Mouse (Mus musculus) ZHBTc4 (cell line): ENCODE measurements at regions not wholly inside any gene's neighbourhood (a gene's known extent, or its start where the extent isn't known, plus 50 kb on each side); places are given as distances from the start of the nearest gene placed in this dataset.
A peak's percentile ranks its signal among the peaks of the same experiment; 100 is the strongest.

Experiments used
- DNase-seq: peaks from one replicate; pipeline ENCODE4 v3.0.0-alpha.2; 2011; ENCODE audit warnings: low read depth, low spot score

DNA sequence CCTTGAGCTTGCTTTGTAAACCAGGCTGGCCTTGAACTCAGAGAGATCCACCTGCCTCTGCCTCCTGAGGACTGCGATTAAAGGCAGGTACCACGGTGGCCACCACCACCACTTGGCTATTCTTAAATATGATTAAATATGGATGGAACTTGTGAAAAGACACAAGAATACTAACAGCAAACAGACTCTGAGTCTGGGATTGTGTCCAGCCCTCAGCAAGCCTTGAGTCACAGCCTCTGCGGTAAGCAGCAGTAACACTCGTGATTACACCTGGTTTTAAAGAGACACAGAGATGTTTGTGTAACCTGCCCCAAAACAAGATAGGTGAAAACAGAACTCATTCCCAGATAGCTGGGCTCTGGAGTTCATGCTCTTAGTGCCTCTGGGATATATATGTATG lies 263.4 kb downstream of the Mreg start:
- DNase-seq, result no peak

DNA sequence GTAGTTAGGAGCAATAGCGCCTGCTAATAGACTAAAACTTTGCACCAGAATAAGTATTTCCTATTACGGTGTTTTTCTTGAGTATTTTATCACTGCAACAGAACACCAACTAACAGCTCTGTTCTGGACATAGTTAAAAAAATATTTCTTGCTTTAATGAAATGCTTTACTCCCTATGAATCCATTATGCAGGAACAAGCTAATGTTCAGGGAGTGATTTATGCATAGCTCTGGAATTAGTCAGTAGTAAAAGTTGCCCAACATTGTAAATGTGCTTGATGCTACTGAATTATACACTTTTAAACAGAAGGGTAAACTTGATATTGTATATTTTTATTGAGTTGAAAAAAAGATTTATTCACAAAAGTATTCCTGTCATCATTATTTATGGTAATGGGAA lies 264.6 kb downstream of the Mreg start:
- no peak for DNase-seq

DNA sequence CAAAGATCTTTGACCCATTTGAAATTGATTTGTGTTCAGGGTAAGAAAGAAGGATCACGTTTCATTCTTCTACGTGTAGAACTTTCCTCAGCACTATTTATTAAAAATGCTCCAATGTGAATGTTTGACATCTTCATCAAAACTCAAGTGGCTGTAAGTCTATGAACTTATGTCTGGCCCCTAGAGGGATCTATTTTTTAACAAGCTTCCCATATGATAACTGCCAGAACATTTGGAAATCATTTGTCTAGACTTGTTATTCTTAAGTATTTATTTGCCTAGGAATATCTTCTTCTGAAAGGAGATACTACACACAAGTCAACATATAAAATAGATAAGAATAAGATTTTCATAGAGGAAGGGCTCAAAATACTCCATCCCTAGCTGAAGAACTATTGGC lies 265.2 kb downstream of the Mreg start:
- no peak for DNase-seq

DNA sequence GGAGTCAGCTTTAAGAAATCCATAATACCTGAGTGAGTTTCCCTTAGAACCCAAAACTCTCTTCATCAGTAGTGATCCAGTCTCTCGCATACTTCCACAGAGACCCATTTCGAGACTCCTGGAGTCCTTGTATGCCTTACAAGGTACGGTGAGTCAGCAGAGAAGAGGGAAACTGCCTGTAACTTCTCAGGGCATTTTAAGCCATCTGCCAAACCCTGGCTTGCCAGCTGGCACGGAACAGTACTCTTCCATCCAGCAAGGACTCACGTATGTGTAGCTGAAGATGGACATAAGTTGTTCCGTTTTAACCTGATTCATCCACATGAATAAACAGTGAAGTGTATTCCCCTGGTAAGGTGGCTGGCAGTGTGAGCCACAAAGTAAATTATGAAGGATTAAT lies 267.0 kb downstream of the Mreg start:
- DNase-seq, result no peak

DNA sequence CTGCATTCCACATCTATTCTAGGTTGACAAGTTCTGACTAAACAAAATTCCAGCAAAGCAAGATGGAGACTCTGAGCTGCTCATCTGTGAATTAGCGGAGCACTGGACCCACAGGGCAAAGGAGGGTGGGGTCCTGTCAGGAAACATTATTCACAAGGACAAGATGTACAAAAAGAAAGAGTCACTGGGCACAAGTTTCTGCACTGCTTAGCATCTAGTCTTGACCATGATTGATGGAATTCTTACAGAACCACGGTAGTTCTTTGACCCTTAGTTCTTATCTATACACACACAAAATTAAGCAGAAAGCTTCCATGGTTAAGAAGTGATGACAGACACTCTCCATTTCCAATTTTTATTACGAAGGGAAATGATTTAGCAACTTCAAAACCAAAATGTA lies 267.6 kb downstream of the Mreg start:
- no peak for DNase-seq

DNA sequence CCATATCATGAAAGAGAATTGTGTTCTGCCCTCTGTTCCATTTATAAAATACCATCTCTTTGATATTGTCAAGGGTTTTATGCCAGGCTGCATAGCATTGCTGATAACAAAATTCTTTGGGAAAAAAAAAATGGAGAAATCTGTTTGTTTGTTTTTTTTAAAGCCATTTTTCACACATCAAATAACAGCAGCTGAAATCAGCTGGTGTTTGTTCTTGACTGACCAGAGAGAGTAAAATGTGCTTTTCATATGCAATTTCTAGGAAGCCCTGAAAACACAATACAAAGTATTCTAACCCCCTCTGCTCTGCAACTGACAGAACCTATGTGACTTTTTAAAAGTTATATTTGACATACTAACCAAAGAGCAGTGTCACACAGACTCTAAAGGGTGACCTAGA lies 270.0 kb downstream of the Mreg start:
- DNase-seq, result no peak

DNA sequence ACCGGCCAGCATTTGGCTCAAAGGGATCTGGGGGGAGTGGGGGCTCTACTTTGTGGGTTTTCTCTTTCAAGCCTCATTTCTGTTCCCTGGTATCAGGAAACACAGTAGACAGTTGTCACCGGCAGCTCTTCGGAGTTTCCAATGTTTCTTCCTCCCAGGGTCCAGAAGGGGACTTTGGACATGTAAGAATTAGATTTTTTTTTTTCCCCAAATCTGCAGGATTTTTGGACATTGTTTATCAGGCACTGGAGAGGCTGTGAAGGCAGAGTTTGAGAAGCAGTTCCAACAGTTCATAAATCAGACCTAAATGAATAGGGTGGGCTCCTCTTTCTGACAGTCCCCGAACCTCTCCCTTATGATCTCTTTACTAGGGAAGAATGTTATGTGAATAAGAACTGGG lies 270.4 kb downstream of the Mreg start:
- no peak for DNase-seq

DNA sequence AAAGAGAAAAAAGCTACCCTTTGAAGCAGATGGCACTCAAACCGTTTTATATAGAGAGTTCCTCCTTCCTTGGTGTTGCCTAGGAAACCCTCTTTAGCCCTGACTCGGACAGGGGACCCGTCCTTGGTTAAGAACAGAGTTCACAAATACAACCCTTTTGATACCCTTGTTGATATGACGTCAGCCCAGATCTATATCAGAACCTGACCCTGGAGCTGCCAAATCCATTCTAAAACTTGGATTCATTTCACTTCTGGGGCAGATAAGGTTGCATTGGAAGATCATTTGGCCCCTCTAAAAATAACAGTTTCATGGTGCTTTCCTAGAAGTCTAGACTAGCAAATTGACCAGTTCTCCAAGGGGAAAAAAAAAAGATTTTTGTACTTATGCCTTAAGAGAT lies 271.2 kb downstream of the Mreg start:
- no peak for DNase-seq

DNA sequence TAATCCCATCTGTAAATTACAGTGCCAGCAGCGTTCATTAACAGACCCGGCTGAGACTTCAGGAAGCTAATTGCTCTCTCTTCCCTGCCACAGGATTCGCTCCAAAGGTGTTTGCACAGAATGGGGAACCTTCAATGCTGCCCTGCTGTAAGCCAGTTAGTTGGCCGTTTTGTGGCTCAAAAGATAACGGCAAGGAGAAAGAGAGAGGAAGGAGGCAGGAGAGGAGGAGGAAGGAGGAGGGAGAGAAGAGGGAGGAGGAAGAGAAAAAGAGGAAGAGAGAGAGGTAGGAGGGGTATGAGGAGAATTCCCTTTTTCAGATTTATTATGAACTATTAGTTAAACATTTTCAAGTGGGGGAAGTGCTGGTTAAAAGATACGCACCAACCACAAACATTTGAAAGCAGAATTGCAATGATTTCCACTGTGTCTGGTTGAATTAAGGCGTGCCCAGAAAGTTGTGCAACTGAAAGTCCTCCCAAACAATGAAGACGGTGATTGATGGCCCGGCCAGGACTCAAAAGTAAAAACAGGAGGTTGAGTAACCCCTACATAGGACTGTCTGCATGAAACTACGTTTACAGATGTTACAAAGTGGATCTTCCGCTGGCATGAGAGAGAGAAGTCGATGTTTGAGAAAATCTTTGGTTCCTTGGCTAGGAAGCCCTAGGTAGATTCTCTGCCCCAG lies 273.6 kb downstream of the Mreg start:
- no peak for DNase-seq

DNA sequence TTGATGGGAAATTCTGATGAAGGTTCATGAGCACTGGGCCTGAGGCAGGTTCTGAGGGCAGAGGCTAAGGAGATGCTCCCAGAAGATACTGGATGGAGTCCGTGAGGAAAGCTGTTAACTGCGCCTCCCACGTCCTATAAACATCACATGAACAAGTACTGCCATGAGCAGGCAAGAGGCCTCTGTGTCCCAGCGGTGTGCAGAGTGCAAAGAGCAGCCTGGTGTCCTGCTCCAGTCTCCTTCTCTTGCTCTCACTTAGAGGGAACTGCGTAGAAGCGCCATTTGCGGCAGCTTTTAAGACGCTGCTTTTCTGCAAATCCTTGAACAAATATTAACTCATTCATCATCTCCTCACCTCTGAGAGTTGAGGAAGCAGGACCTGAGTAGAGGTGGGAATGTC lies 274.2 kb downstream of the Mreg start:
- no peak for DNase-seq

DNA sequence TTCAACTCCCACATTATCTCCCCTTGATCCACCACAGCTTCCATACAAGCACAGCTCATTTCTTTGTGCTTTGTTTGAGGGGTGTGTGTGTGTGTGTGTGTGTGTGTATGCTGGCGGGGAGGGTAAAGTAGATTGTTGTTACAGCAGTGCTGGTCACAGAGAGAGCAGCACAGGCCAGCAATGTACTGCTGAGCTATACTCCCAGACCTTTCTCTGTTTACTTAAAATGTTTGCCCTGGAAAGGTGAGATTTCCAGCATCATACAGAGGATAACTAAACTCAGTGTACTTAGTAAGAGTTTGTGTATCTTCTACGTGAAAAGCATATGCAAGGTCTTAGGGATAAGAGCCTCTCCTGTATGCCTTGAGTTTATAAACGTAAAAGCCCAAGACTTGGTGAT lies 274.9 kb downstream of the Mreg start:
- no peak for DNase-seq

DNA sequence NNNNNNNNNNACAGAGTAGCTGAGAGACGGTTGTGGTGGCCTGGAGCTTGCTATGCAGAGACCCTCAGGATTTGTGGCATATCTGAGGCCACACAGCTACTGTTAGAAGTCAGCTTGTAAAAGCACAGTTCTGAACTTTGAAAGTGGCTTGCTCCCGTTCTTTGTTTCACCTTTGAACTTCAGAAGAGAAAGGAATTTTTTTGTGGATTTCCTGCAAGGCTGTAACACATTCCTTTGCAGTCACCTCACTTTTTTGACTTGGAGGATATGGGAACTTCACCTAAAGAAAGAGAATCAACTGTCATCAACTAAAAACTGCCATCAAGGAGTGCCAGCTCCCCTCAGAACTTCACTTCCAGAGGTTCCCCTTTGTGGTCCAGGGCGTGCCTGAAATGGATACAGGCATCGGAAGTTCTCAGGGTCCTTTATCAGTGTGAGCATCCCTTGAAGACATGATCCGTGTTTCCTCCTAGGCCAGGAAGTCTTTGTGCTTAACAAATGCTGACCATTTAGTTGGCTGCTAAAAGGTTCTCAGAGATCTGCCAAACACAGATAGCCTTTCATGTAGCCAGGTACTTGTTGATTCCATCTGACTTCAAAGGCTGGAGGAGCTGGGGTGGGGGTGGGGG lies 275.5 kb downstream of the Mreg start:
- DNase-seq, result peak; percentile 9

DNA sequence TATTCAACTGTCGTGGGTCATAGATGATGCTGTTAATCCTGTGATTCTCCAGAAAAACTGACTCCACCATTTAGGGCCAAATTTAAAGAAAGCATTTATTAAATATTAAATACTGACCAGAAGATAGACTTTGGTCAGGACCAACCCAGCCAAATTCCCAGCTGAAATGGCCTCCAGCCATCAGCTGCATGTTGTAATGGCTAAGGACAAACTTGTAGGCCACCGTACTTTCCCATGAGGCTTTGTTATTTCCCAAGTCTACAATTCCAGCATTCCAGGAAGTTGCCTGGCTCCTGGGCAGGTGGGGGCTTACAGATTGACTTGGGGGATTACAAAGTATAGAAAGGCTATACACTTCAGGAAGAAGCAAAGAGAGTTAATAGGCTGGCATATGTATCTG lies 272.5 kb upstream of the Fn1 start:
- no peak for DNase-seq

DNA sequence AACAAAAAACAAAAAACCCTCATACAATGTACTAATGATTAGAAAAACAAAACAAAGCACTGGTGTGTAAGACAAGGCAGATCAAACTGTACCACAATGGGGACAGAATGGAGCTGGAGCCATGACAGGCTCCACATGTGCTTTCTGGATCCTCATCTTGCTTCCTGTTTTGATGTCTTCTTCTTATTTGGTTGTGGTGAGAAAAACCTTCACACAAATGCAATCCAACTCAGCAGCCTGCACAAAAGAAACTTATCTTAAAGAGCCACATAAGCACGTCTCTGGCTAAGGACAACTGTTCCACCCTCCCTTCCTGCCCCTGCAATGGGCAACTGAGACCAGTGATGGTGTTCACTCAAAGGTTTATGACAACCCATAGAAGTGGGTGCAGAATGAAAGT lies 271.9 kb upstream of the Fn1 start:
- no peak for DNase-seq

DNA sequence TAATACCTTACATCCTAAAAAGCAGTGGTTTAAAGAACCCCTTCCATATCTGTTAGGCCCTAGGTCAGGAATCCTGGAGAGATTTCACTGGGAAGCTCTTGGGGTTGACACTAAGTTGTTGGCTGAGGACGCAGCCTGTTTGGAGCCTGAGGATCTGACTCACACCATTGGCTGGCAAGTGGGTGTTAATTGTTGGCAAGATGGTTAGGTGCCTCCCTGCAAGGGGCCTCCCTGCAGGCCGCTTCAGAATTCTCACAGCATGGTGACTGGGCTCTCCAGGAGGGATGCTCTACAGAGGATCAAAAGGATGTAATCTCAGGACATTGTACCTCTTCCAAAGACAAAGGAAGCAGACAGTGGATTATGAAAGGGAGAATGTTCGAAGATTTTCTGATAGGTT lies 270.7 kb upstream of the Fn1 start:
- DNase-seq, result no peak

DNA sequence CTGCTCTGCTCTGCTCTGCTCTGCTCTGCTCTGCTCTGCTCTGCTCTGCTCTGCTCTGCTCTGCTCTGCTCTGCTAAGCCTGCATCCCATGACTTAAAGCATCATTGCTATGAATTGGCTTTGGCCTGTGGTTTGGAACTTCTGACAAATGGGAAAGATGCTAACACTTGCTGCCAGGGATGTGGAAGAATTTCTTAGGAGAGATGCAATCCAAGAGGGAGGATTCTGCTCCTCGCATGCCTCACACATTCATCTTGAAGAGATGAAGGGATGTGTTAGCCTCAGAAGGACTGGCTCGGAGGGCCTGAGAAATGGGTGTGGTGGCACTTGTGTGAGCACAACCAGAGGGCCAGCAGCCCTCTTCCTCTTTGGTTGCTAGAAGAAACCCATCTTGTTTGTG lies 268.5 kb upstream of the Fn1 start:
- DNase-seq, result no peak

DNA sequence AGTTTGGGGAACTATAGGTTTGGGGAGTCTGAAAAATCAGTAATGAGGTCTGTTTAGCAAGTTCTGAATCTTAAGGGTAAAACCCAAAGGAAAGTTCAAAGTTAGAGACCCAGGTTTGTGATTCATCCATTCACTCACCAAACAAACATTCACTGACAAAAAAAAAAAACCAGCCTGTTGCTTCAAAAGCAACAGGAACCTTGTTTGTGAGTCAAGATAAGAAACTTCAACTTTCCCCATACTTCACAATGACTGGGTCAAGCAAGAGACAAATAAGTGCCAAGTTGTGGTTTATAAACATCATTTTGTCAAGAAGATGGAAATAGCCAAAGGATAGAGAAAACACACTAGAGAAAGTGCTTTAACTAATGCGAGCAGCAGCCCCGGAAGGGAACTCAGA lies 266.9 kb upstream of the Fn1 start:
- DNase-seq, result no peak

DNA sequence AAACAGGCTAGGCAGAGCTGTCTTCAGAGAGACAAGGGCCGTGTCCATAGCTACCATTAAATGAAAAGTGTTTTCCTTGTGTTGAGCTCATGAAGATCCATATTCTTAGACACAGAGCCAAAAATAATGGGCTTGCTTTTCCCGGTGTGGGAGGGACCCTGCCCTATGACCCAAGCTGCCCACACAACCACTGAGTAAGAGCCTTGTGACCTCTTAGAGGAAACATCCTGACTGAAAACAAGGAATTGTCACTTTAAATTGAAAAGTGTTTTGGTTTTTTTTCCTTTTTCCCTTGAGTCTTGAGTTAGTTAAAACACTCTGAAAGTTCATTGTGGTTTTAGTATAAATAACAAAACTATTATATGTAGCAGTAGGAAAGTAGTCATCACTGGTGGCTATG lies 264.0 kb upstream of the Fn1 start:
- no peak for DNase-seq

DNA sequence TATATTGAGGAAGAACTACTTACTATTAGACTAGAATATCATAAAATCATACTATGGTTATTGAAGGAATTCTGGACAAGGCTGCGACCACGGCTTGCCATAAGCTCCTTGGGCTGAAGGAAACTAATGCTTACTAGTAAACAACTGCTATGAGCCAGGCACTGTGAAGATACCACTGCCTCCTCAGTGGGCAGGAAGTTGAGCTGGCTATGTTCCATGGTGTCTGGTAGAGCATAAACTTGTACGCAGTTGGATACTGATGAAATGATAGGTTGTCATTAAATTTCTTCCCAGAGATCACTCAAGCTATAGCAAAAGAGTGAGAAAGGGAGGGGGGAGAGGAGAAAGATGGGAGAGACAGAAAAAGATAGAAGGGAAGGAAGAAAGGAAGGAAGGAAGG lies 261.4 kb upstream of the Fn1 start:
- no peak for DNase-seq

DNA sequence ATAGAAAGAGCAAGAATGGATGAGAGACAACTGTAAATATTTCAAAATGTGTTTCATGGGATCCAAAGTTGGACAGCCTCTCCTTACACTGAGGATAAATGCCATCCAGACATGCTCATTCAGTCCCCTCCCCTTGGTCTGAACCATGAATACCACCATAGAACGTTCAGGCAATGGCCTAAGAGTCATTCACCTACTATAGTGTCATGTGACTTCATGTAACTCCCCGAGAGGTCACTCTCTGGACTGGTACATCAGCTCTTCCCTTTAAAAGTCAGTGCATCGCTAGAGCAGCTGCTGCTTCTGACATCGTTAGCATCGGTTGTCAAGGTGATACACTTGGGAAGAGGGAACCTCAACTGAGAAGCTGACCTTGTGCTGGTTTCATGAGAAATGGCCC lies 260.2 kb upstream of the Fn1 start:
- DNase-seq, result no peak

DNA sequence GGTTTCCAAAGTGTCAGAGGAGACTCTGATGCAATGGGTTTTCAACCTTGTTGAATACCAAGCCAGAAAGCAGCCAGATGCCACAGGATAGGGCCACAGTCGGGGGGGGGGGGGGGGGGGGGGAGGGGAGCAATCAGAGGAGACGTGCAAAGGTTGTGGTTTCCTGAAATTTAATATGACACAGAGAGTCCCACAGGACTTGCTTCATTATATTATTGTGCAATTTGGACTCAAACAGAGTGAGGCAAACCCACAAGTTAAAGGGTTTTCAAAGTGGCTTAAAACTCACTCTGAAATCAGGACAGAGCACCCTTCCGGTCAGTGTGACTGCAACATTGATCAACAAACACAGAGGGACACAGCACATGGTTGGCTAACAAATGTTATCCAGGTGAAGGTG lies 259.4 kb upstream of the Fn1 start:
- DNase-seq, result no peak

DNA sequence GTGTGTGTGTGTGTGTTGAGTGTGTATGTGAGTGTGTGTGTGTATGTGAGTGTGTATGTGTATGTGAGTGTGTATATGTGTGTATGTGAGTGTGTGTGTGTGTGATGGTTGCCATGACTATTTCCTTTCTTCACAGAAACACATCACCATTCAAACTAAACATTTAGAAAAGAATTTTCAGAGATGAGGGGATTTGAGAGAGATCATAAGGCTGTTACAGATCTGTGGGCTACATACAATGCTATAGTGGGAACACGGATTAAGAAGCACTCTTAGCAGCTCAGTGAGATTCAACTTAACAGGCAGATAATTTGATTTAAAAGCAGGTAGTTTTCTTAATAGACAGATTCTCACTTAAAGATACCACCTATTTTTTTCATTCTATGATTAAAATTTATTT lies 257.1 kb upstream of the Fn1 start:
- no peak for DNase-seq

DNA sequence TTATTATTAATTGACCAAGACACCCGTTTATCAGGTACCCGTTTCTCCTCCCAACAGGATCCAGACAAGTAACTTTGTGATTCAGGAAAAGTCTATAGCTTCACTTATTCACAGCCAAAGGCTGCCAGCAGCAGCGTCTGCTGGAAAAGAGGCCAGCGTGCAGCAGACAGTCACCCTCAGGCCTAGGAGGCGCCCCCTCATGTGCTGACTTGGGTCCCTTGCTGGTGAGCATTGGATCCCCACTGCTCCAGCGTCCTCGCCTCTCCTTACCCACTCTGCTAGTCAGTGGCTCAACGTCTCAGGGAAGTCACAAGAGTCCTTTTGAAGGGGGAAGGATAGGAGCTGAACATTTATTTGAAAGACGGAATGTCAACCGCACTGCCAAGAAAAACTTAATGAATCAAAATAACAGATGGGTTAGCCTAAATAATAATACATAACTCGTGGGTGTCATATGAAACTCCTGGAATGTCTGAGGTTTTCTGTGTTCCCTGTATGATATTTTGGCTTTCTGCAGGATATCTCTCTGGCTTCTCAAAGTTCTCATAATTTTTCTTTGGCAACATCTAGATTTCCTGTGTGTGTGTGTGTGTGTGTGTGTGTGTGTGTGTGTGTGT lies 256.6 kb upstream of the Fn1 start:
- no peak for DNase-seq
